Mouse (Mus musculus) frontal cortex, adult 2 months (tissue): Measurements from ENCODE around the gene Slc45a1. TPM values are rescaled to one million over a fixed set of nuclear protein-coding genes. Genes with fewer than 3 reads are reported as not detected.

ENCODE experiments used
- DNase-seq, 2 experiments: peaks; one replicate each; pipeline ENCODE4 v3.0.0; 2022; ENCODE audit warnings: low spot score in 1 of 2; ENCODE audit errors: extremely low spot score in 1 of 2
- polyA plus RNA-seq: library from polyadenylated mRNA; depleted of rRNA; stranded (reverse); fragments of >200 nt; gene quantifications from 2 replicates; pipeline ENCODE4 v1.2.3, GENCODE M21; 2012

The Slc45a1 gene
- polyA plus RNA-seq, 1 experiment = 34.6 TPM

DNA sequence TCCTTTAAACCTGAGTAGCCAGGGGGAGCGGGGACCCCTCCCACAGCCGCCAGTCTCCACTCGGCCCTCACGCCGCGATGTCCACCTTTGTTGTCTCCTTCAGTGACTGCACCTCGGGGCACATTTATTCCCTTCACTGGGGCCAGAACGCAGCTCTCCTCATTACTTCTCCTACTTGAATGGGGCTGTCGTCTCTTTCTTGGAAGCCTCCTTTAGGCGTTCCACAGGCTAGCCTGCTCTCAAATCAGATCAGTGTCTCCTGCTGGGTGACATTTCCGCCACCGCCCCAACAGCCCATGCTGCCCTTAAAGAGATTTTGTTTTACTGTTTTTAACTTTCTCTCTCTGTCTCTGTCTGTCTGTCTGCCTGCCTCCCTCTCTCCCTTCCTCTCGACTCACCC is 9.9 kb upstream of the Slc45a1 start:
- no peak for DNase-seq

GRCm38 (mm10) chr4:150659926-150660610 is 8.1 kb upstream of the Slc45a1 start:
- DNase-seq = no peak

DNA sequence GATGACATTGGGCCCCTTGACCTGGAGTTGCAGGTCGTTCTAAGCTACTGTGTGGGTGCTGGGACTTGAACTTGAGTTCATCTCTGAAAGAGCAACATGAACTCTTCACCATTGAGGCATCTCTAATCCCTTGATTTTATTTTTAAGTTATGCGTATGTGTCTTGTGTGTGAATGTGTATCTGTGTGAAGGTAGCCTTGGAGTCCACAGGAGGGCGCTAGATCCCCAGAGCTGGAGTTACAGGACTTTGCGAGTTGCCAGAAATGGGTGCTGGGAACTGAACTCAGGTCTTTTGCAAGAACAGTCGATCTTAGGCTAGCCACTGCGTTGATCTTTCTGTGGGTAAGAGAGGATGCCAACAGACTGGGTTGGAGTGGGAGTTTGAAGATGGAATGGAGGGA is 4.5 kb upstream of the Slc45a1 start:
- peak in 1 of 2 experiments; percentile 30 for DNase-seq

DNA sequence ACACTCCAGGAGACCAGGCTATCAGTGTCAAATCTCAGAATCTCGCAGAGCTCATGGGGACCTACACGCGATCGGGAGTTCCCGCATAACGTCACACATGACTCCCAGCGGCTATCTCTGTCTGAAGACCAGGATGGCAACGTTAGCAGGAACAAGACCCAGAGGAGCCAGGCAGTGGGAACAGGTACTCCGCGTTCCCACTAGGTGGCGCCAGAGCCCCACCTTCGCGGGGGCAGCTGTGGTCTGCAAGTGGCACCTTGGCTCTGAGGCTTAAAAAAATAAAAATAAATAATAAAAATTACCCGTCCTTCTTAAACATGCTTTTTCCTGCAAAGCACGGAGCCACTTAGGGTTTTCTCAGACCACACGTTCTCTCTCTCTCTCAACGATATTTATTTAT is 4.0 kb upstream of the Slc45a1 start:
- peak; percentile 55 to 85 for DNase-seq

- no peak for DNase-seq
Observed at GRCm38 (mm10) chr4:150653072-150653599, 1.2 kb upstream of the Slc45a1 start.

DNA sequence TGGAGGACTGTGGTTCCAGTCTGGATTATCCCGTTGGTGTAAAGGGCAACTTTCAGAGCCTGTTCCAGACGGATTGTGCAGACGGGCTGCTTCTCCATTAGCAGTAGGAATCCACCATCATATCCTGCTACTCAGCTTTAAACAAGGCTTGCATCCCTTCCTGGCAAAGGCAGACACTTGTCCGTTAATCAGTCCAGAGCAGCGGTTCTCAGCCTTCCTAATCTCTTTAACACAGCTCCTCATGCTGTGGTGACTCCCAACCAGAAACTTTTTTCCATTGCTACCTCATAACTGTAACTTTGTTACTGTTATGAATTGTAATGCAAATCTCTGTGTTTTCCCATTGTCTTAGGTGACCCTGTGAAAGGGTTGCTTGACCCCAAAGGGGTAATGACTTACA is 2.6 kb downstream of the Slc45a1 start:
- no peak for DNase-seq

DNA sequence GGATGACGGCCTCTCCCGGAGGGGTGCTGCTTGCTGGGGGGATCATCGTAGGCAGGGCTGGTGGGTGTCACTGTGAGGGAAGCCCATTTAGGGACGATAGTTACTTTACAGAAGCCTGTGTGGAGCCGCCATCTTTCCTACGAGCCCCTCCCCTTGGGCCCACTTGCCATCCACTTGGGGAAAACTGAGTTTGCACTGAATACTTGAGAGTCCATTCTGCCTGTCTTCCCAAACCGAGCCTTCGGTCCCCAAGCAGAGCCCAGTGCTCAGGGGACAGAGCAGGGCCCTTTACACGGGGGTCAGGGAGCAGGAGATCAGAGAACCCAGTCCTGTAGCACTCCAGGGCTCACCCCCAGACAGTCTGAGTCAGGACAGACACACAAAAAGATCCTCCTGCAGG is 7.7 kb downstream of the Slc45a1 start:
- DNase-seq = no peak

- no peak for DNase-seq
Observed at GRCm38 (mm10) chr4:150636635-150637034, 15.3 kb downstream of the Slc45a1 start.

DNA sequence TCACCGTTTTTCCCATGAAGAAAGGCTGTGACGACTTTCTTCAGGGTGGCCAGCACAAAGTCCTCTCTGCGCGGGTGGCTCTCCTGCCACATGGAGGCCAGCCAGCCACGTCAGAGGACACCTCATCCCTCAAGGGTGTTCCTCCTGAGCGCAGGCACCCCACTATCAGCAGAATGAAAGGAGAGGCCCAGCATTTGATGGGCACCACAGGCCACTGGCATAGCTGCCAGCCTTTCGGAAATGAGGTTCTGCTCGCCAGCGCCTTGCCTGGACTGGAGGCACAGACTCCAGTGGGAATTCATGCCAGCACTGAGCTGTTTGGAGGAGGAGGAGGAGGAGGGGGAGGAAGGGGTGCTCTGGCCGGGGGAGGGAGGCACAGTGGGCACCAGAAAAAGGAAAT is 16.4 kb downstream of the Slc45a1 start:
- no peak for DNase-seq

DNA sequence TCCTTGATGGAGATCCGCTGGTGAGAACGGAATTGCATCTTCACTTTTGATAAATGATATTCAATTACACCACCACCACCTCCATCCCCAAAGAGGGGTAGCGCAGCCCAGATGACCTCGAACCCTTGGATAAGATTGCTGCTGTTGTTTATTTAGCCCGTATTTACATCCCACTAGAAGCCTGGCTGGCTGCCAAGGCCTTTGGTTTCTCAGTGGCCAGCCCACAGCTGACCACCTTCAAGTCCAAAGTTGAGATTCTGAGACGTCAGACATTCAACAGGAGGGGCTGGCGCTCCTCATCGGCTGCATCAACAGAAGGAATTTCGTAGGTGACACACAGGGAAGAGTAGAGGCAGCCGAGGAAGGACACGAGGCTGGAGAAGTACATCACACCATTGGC is 22.7 kb downstream of the Slc45a1 start:
- no peak for DNase-seq

- DNase-seq = peak in 1 of 2 experiments; percentile 66
Observed at GRCm38 (mm10) chr4:150625951-150626732, 25.8 kb downstream of the Slc45a1 start.

DNA sequence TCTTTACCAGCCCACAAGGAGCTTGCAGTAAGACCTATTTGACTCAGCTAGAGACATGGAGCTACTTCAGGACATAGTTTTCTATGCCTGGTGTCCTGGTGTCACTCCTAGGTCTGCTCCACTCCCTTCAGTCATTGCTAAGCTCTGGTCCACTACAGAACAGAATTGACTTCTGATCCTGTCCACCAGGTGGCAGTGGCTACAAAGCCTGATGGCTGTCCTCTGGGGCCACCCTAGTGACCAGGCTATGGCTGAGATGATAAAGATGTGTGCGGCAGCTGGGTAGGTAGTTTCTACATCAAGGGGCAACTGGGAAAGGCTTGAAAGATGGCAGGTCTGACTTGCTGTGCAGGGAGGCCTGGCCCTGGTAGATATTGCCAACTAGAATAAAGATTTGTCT is 26.5 kb downstream of the Slc45a1 start:
- DNase-seq = peak in 1 of 2 experiments; percentile 74

DNA sequence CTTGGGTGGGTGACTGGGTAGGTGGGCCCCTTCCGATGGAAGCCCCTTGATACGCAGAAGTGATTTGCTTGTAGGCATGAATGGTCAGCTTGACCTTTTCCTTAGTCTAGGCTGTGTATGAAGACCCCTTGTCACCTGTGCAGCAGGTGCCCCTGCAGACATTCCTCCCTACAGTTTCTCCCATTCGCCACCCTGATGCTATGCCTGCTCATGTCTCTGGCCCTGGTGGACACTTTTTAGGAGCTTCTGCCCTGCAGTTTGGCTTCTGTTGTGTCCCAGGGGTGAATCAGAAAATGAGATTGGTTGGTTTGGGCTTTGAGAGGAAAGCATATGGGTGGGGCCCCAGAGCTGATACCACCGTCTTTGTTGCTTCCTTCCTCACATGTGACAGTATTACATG is 27.0 kb downstream of the Slc45a1 start:
- DNase-seq = no peak

GRCm38 (mm10) chr4:150624214-150624823 is 27.7 kb downstream of the Slc45a1 start:
- no peak for DNase-seq

- DNase-seq = no peak
Observed at GRCm38 (mm10) chr4:150622641-150623040, 29.3 kb downstream of the Slc45a1 start.

- no peak for DNase-seq
Observed at GRCm38 (mm10) chr4:150619011-150619410, 33.0 kb downstream of the Slc45a1 start.

DNA sequence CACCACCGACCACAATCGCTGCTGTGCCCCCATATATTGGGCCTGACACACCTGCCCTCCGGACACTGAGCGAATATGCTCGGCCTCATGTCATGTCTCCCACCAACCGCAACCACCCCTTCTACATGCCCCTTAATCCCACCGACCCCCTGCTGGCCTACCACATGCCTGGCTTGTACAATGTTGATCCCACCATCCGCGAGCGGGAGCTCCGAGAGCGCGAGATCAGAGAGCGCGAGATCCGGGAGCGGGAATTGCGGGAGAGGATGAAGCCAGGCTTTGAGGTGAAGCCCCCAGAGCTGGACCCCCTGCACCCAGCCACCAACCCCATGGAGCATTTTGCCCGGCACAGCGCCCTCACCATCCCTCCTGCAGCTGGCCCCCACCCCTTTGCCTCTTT is 35.1 kb downstream of the Slc45a1 start:
- no peak for DNase-seq

DNA sequence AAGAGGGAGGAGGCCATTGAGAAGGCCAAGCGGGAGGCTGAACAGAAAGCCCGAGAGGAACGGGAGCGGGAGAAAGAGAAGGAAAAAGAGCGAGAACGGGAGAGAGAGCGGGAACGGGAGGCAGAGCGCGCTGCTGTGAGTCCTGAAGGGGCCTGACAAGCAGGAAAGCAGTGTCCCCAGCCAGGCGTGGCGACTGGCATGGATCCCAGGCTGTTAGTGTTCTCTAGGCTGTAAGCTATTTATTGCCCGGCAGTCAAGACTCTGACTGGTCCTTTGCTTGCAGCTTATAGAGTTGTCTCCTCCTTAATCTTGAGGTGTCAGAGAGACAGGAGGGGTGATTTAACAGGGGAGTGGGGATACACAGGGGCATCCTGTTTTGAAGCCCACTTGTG is 35.9 kb downstream of the Slc45a1 start:
- no peak for DNase-seq

- no peak for DNase-seq
Observed at GRCm38 (mm10) chr4:150615251-150616028, 36.5 kb downstream of the Slc45a1 start.

DNA sequence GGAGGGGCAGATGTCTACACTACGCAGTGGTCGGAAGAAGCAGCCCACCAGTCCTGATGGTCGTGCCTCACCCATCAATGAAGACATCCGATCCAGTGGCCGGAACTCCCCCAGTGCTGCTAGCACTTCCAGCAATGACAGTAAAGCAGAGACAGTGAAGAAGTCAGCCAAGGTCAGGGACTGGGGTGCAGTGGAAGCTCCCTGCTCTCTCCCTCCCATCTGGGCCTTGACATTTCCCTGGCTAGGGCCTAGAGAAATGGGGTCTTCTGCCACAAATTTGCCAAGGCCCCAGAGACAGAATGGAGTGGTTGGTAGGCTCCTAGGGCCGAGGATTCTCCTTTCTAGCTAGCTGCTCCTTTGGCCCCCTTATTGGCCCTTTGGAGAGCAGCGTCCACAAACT is 38.3 kb downstream of the Slc45a1 start:
- DNase-seq = no peak

DNA sequence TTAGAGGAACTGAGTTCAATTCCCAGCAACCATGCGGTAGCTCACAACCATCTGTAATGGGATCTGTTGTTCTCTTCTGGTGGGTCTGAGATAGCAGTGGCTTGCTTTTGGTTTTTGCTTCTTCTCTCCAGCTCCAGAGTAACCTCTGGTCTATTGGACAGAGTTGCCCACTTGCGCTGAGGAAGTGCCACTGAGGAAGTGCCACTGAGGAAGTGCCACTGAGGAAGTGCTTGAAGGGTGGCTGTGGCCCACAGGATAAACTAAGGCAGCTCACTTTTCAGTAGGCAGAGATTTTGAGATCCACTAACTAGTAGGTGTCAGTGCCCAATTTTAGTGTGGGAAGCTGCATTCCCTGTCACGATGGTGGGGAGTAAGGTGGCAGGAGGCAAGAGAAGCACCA is 43.3 kb downstream of the Slc45a1 start:
- no peak for DNase-seq
